Mouse (Mus musculus) kidney, embryonic 16.5 days (tissue): Measurements from ENCODE around the gene Cd300ld5. TPM values are rescaled to one million over a fixed set of nuclear protein-coding genes. Genes with fewer than 3 reads are reported as not detected.

Source experiments
- polyA plus RNA-seq: library from polyadenylated mRNA; unstranded; fragments of >200 nt; fragmentation: Nextera tagmentation; extraction: Ambion mirVana; gene quantifications from 2 replicates; pipeline ENCODE4 v1.2.1, GENCODE M21; 2015

The Cd300ld5 gene
- polyA plus RNA-seq, 1 experiment from 2014 or later, result not detected

Other genes with a start within 250 kb of the Cd300ld5 start
- gene Btbd17, start 241.8 kb downstream of the Cd300ld5 start, polyA plus RNA-seq, result 0.47 and 0.54 TPM in 2 replicates
- gene Gpr142, start 238.8 kb downstream of the Cd300ld5 start, polyA plus RNA-seq, result not detected in 2 replicates
- gene Gprc5c, start 186.6 kb downstream of the Cd300ld5 start, polyA plus RNA-seq, result 153 and 162 TPM in 2 replicates
- 1.8 and 2.2 TPM in 2 replicates for gene Cd300a, start 147.7 kb downstream of the Cd300ld5 start, polyA plus RNA-seq
- 0.32 and 0.37 TPM in 2 replicates for gene Cd300lb, start 103.4 kb downstream of the Cd300ld5 start, polyA plus RNA-seq
- not detected in 2 replicates for gene Cd300c, start 68.6 kb downstream of the Cd300ld5 start, polyA plus RNA-seq
- gene Cd300ld, start 47.8 kb downstream of the Cd300ld5 start, polyA plus RNA-seq, result 0.36 and 0.40 TPM in 2 replicates
- gene Cd300c2, start 35.9 kb downstream of the Cd300ld5 start, polyA plus RNA-seq, result 1.6 and 2.5 TPM in 2 replicates
- gene Cd300ld2, start 21.6 kb downstream of the Cd300ld5 start, polyA plus RNA-seq, result not detected in 2 replicates
- gene Cd300ld4, start 10.8 kb downstream of the Cd300ld5 start, polyA plus RNA-seq, result not detected in 2 replicates
- gene Cd300ld3, start 10.6 kb upstream of the Cd300ld5 start, polyA plus RNA-seq, result not detected in 2 replicates
- 0.10 TPM in 1 of 2 replicates, not detected in the other for gene Cd300e, start 24.4 kb upstream of the Cd300ld5 start, polyA plus RNA-seq
- 1.7 and 2.2 TPM in 2 replicates for gene Rab37, start 53.7 kb upstream of the Cd300ld5 start, polyA plus RNA-seq
- gene Cd300lf, start 96.2 kb upstream of the Cd300ld5 start, polyA plus RNA-seq, result 0.52 and 0.53 TPM in 2 replicates
- gene Slc9a3r1, start 125.6 kb upstream of the Cd300ld5 start, polyA plus RNA-seq, result 165 and 170 TPM in 2 replicates
- gene Tmem104, start 149.7 kb upstream of the Cd300ld5 start, polyA plus RNA-seq, result 11.7 and 13.8 TPM in 2 replicates
- gene Nat9, start 150.1 kb upstream of the Cd300ld5 start, polyA plus RNA-seq, result 28.0 and 29.7 TPM in 2 replicates
- gene Grin2c, start 229.5 kb upstream of the Cd300ld5 start, polyA plus RNA-seq, result not detected in 2 replicates
- gene Fdxr, start 239.3 kb upstream of the Cd300ld5 start, polyA plus RNA-seq, result 20.0 and 23.6 TPM in 2 replicates